Mouse (Mus musculus) kidney, adult 2 months (tissue): ENCODE data around the gene Pcgf1.

Source experiments
- CTCF ChIP-seq: fragments of 200-500 bp; conservative IDR thresholded peaks from 2 replicates; pipeline ENCODE4 v1.5.1; 2011; ENCODE audit warnings: low read depth, mild to moderate bottlenecking, control low read depth, low read length, moderate library complexity, mixed read lengths; ENCODE audit not compliant: insufficient read depth, insufficient read length
- POLR2A ChIP-seq: fragments of 200-500 bp; IDR thresholded peaks from one replicate; pipeline ENCODE4 v1.6.1; 2011; ENCODE audit warnings: low read depth, low read length, control low read depth

GRCm38 (mm10) chr6:83031921-83032590 is 45.6 kb upstream of the Pcgf1 start:
- no peak for TF ChIP-seq POLR2A
- no peak for TF ChIP-seq CTCF
